Mouse (Mus musculus) hindbrain, embryonic 13.5 days (tissue): ENCODE data around the gene Ift172. TPM values are rescaled to one million over a fixed set of nuclear protein-coding genes. Genes with fewer than 3 reads are reported as not detected.
A peak's percentile ranks its signal among the peaks of the same experiment; 100 is the strongest.

Experiments
- ATAC-seq: fragments of 200-750 bp; cut with Nextera tagmentation; 2 replicates; pipeline ENCODE4 v1.8.0; 2017; ENCODE audit warnings: moderate TSS enrichment; ENCODE audit not compliant: low FRiP score
- H3K27ac ChIP-seq: fragments of 300-500 bp; sonication (generic); 2 replicates; pipeline ENCODE4 v1.5.1; 2015; ENCODE audit warnings: inconsistent platforms, mild to moderate bottlenecking, moderate library complexity
- H3K27me3 ChIP-seq: fragments of 300-500 bp; sonication (generic); 2 replicates; pipeline ENCODE4 v1.6.1; 2015; ENCODE audit warnings: mild to moderate bottlenecking, inconsistent platforms
- H3K36me3 ChIP-seq: fragments of 300-500 bp; sonication (generic); 2 replicates; pipeline ENCODE4 v1.6.1; 2015; ENCODE audit warnings: mild to moderate bottlenecking, inconsistent platforms
- H3K4me1 ChIP-seq: fragments of 300-500 bp; sonication (generic); replicated peaks from 2 replicates; pipeline ENCODE4 v1.6.1; 2015; ENCODE audit warnings: inconsistent platforms
- H3K4me2 ChIP-seq: fragments of 300-500 bp; sonication (generic); 2 replicates; pipeline ENCODE4 v1.6.1; 2015; ENCODE audit warnings: inconsistent platforms, mild to moderate bottlenecking, moderate library complexity
- H3K4me3 ChIP-seq: fragments of 300-500 bp; sonication (generic); 2 replicates; pipeline ENCODE4 v1.5.1; 2015; ENCODE audit warnings: mild to moderate bottlenecking, inconsistent platforms
- H3K9ac ChIP-seq: fragments of 300-500 bp; sonication (generic); 2 replicates; pipeline ENCODE4 v1.6.1; 2015; ENCODE audit warnings: mild to moderate bottlenecking, inconsistent platforms
- H3K9me3 ChIP-seq: fragments of 300-500 bp; sonication (generic); 2 replicates; pipeline ENCODE4 v1.6.1; 2016; ENCODE audit warnings: inconsistent platforms
- WGBS: fragments of 180-500 bp; shearing (Covaris S2); methylation state at CpG from one replicate; pipeline ENCODE4 v1.1.7; 2015; 5-methylcytosine and 5-hydroxymethylcytosine counted together
- polyA plus RNA-seq: library from polyadenylated mRNA; unstranded; fragments of >200 nt; fragmentation: Nextera tagmentation; extraction: Ambion mirVana; gene quantifications from 2 replicates; pipeline ENCODE4 v1.2.1, GENCODE M21; 2015

The Ift172 gene
- polyA plus RNA-seq, result 33.3 and 34.6 TPM in 2 replicates

GRCm38 (mm10) chr5:31290521-31291360 lies at the start of gene Ift172:
TSS of gene Ift172 (minus strand) at chr5:31291116.
- Histone ChIP-seq H3K4me3 (peak within 1 kb of the TSS; percentile 51), H3K36me3 (peaks cover 32% of the 10 kb centered on the region), H3K4me2 (peak within 1 kb of the TSS; percentile 78), H3K9ac (peak within 1 kb of the TSS; percentile 71), H3K27me3 (no peaks in the 10 kb centered on the region), H3K27ac (peak within 1 kb of the TSS; percentile 88), H3K4me1 (peaks cover 48% of the 10 kb centered on the region), H3K9me3 (no peaks in the 10 kb centered on the region)
- WGBS, result 3% methylated on average over 45 of the region's 45 CpGs
- peak; percentile 90 for ATAC-seq

DNA sequence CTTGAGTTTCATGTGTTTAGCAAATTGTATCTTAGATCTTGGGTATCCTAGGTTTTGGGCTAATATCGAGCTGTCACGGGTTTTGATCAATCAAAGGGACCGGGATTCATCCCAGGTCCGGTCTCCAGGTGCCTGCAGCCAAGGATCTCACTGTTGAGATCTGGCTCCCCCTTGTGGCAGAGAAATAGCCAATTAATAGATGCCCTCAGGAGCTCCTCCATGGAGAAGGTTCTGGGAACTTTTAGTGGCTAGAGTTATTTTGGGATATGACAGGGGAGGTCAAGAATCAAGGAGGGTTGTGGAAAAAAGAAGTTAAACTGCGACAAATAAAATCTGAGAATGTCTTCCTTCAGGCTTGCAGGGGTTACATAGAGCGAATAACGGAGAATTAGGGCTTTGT lies 37.3 kb upstream of the Ift172 start:
- no peaks in the 10 kb centered on the region for H3K27me3 ChIP-seq
- no peaks in the 10 kb centered on the region for H3K4me1 ChIP-seq
- 39% methylated on average over 7 of the region's 7 CpGs for WGBS
- H3K9ac ChIP-seq, result no peak overlapping the region
- no peaks in the 10 kb centered on the region for H3K9me3 ChIP-seq
- H3K4me3 ChIP-seq, result no peak overlapping the region
- H3K4me2 ChIP-seq, result no peak overlapping the region
- H3K36me3 ChIP-seq, result no peaks in the 10 kb centered on the region
- H3K27ac ChIP-seq, result no peak overlapping the region
- ATAC-seq, result no peak

DNA sequence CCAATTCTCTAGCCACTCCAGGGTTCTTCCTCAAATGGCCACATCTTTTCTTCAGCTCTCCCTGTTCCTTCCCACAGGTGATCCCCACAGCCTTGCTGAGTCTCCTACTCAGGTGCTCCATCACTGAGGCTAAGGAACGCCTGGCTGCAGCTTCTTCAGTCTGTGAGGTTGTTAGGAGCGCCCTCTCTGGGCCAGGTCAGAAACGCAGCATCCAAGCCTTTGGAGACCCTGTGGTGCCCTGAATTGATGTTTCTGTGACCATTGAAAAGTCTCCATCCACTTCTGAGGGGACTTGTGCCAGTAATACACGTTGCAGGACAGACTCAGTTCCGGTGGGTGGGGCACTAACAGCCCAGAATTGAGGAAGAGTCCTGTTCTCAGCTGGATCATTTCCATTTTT lies 35.9 kb upstream of the Ift172 start:
- Histone ChIP-seq H3K27me3 (no peaks in the 10 kb centered on the region), H3K36me3 (no peaks in the 10 kb centered on the region), H3K4me2 (no peak overlapping the region), H3K27ac (no peak overlapping the region), H3K9me3 (no peaks in the 10 kb centered on the region), H3K4me1 (no peaks in the 10 kb centered on the region), H3K4me3 (no peak overlapping the region), H3K9ac (no peak overlapping the region)
- ATAC-seq, result no peak
- 20% methylated on average over 5 of the region's 5 CpGs for WGBS

DNA sequence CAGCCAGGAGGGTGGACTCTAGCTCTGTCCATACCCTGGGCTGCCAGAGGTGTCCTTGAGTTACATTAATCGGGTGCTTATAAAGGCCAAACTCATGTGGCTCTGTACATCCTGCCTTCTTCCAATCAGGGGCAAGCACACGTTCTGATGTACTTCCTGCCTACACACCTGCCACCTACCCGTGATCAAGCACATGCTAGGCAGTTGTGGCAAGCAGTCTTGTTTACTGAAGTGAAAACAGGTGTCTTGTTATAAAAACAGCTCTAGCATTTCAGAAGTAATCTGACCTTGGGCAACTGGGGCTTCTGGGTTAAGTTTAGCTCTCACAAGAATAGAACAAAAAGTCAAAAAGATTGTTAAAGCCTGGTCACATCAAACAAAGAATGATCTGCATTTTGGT lies 33.2 kb upstream of the Ift172 start:
- H3K27me3 ChIP-seq, result no peaks in the 10 kb centered on the region
- H3K27ac ChIP-seq, result no peak overlapping the region
- H3K9me3 ChIP-seq, result no peaks in the 10 kb centered on the region
- no peak overlapping the region for H3K9ac ChIP-seq
- WGBS, result 68% methylated on average over 3 of the region's 3 CpGs
- no peak overlapping the region for H3K4me3 ChIP-seq
- ATAC-seq, result no peak
- no peak overlapping the region for H3K4me2 ChIP-seq
- H3K36me3 ChIP-seq, result no peaks in the 10 kb centered on the region
- H3K4me1 ChIP-seq, result no peaks in the 10 kb centered on the region

DNA sequence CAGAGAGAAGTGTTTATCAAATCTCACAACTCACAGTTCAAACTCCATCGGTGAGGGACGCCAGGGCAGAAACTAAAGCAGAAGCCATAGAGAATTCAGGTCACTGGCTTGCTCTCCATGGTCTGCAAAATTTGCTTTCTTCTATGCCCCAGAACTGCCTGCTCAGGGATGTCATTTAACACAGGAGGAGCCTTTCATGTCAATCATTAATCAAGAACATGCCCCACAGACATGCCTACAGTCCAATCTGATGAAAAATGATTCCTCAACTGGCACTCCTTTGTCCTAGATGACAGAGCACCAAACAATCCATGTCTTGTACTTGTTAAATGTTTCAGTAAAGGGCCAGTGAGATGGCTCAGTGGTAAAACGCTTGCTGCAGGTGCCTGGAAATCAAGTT lies 31.9 kb upstream of the Ift172 start:
- H3K9ac ChIP-seq, result no peak overlapping the region
- H3K4me2 ChIP-seq, result no peak overlapping the region
- H3K9me3 ChIP-seq, result no peaks in the 10 kb centered on the region
- no peak overlapping the region for H3K27ac ChIP-seq
- WGBS, result 83% methylated on average over 3 of the region's 3 CpGs
- H3K36me3 ChIP-seq, result no peaks in the 10 kb centered on the region
- H3K4me3 ChIP-seq, result no peak overlapping the region
- no peaks in the 10 kb centered on the region for H3K27me3 ChIP-seq
- no peaks in the 10 kb centered on the region for H3K4me1 ChIP-seq
- no peak for ATAC-seq

GRCm38 (mm10) chr5:31312806-31313205 lies 21.9 kb upstream of the Ift172 start:
- H3K9ac ChIP-seq, result no peak overlapping the region
- H3K4me1 ChIP-seq, result no peaks in the 10 kb centered on the region
- no peaks in the 10 kb centered on the region for H3K9me3 ChIP-seq
- ATAC-seq, result no peak
- 90% methylated on average over 8 of the region's 8 CpGs for WGBS
- H3K27ac ChIP-seq, result no peak overlapping the region
- H3K36me3 ChIP-seq, result no peaks in the 10 kb centered on the region
- H3K27me3 ChIP-seq, result no peaks in the 10 kb centered on the region
- no peak overlapping the region for H3K4me2 ChIP-seq
- H3K4me3 ChIP-seq, result no peak overlapping the region

- WGBS, result 94% methylated on average over 6 of the region's 6 CpGs
- H3K4me1 ChIP-seq, result no peaks in the 10 kb centered on the region
- no peaks in the 10 kb centered on the region for H3K9me3 ChIP-seq
- H3K27me3 ChIP-seq, result peaks cover 4% of the 10 kb centered on the region
- H3K36me3 ChIP-seq, result no peaks in the 10 kb centered on the region
- no peak overlapping the region for H3K27ac ChIP-seq
- no peak overlapping the region for H3K9ac ChIP-seq
- no peak overlapping the region for H3K4me2 ChIP-seq
- no peak for ATAC-seq
- H3K4me3 ChIP-seq, result no peak overlapping the region
Observed at GRCm38 (mm10) chr5:31303093-31303492, 12.2 kb upstream of the Ift172 start.

DNA sequence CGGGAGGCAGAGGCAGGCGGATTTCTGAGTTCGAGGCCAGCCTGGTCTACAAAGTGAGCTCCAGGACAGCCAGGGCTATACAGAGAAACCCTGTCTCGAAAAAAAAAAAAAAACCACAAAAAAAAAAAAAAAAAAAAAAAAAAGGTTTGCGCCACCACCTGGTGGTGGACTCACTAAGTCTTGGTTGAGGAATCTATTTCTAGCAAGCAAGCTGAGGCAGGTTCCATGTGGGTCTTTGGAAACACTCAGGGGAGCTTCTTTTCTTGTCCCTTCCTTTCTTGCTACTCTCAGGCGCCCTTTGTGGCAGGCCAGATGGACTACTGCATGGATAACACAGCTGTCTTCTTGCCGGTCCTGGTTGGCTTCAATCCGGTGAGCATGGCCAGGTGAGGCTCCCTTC lies 10.9 kb upstream of the Ift172 start:
- peaks cover 8% of the 10 kb centered on the region for H3K27me3 ChIP-seq
- ATAC-seq, result no peak
- no peaks in the 10 kb centered on the region for H3K36me3 ChIP-seq
- no peak overlapping the region for H3K9ac ChIP-seq
- H3K27ac ChIP-seq, result no peak overlapping the region
- H3K4me3 ChIP-seq, result no peak overlapping the region
- H3K9me3 ChIP-seq, result no peaks in the 10 kb centered on the region
- no peak overlapping the region for H3K4me2 ChIP-seq
- WGBS, result 87% methylated on average over 8 of the region's 8 CpGs
- no peaks in the 10 kb centered on the region for H3K4me1 ChIP-seq

- no peak overlapping the region for H3K4me2 ChIP-seq
- 63% methylated on average over 2 of the region's 2 CpGs for WGBS
- H3K9me3 ChIP-seq, result no peaks in the 10 kb centered on the region
- H3K4me1 ChIP-seq, result peaks cover 18% of the 10 kb centered on the region
- ATAC-seq, result no peak
- H3K27me3 ChIP-seq, result peaks cover 8% of the 10 kb centered on the region
- peaks cover 5% of the 10 kb centered on the region for H3K36me3 ChIP-seq
- no peak overlapping the region for H3K9ac ChIP-seq
- H3K27ac ChIP-seq, result no peak overlapping the region
- no peak overlapping the region for H3K4me3 ChIP-seq
Observed at GRCm38 (mm10) chr5:31298486-31298885, 7.6 kb upstream of the Ift172 start.

DNA sequence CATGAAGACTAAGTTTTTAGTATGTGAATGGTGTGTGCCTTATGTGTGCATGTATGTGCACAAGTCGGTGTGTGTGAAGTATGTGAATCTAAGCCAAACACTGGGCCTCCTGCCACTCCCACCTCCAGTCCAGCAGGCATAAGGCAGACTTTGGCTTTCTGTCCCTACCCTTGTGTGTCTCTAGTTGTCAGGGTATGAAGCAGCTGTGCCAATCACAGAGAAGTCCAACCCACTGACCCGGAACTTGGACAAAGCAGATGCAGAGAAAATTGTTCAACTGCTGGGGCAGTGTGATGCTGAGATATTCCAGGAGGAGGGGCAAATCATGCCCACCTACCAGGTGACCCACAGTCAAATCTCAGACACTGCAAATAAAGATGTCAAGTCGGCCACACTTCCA lies 7.1 kb upstream of the Ift172 start:
- 79% methylated on average over 3 of the region's 3 CpGs for WGBS
- peaks cover 8% of the 10 kb centered on the region for H3K27me3 ChIP-seq
- H3K9ac ChIP-seq, result no peak overlapping the region
- peaks cover 22% of the 10 kb centered on the region for H3K4me1 ChIP-seq
- no peak overlapping the region for H3K4me2 ChIP-seq
- H3K9me3 ChIP-seq, result no peaks in the 10 kb centered on the region
- H3K4me3 ChIP-seq, result no peak overlapping the region
- no peak overlapping the region for H3K27ac ChIP-seq
- H3K36me3 ChIP-seq, result peaks cover 10% of the 10 kb centered on the region
- ATAC-seq, result no peak

DNA sequence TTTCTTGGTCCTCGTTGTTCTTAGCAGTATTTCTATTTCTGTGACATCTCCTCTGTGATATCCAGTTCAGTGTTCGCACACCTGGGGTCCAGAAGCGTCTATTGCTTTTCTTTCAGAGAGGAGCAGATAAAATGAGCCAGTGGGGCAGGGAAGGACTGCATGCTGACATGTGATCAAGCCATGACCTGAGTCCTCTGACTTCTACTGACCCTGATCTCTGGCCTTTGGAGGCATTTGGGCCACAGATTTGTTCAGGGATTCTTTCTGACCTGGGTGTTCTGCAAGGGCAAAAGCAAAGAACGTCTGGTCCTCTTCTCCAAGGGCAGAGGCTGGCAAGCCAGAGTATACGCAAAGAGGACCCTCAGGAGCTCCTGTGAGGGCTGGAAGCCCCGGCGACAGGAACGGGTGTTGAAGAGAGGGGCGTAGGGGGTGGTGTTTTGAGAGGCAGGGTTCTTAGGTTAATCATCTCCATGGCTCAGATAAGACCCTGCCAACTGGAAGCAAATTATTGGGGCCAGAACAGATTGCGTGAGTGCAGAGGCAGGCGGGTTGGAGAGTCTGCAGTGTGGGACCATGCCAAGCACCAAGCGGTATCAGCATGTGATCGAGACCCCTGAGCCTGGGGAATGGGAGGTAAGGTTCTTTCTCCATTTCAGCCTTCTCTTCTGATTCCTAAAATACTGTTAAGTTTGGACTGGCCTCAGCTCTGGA lies 6.3 kb upstream of the Ift172 start, which contains the start of gene Gckr:
TSS of gene Gckr (plus strand) at position 397 of the 711 bp plus-strand sequence.
- Histone ChIP-seq H3K4me1 (peaks cover 28% of the 10 kb centered on the region), H3K4me2 (peak within 1 kb of the TSS; percentile 81), H3K9me3 (no peaks in the 10 kb centered on the region), H3K27me3 (peaks cover 8% of the 10 kb centered on the region), H3K4me3 (peak within 1 kb of the TSS; percentile 89; the same call in 1 of the 2 replicates), H3K36me3 (peaks cover 18% of the 10 kb centered on the region), H3K9ac (peak within 1 kb of the TSS; percentile 99; the same call in 1 of the 2 replicates), H3K27ac (peak within 1 kb of the TSS; percentile 90; the same call in 1 of the 2 replicates)
- WGBS, result 81% methylated on average over 13 of the region's 13 CpGs
- no peak for ATAC-seq

DNA sequence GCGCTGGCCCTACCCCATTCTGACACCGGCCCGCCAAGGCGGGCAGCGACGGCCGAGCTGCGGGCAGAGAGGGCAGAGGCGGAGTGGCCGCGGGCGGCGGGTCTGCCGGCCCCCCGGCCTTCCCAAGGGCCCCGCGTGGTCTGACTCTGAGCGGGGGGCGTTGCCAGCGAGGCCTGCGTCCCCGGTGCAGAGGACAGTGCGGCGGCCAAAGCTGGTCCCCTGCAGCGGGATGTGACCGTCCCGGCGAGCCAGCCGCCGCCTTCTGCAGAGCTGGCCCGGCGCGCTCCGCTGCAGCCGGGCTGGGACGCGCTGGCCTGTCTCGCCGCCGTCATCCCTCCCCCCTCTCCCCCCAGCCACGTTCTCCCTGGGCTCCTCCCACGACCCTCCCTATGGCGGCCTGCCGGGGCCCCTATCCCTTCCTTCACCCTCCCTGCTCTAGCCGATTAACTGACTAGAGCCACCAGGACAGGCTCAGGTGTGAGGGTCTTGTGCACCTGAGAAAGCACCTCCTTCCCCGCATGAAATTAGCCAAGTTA lies 4.8 kb upstream of the Ift172 start, which contains the start of gene Fndc4:
TSS of gene Fndc4 (minus strand) at position 475 of the 536 bp plus-strand sequence.
- H3K27me3 ChIP-seq, result peaks cover 8% of the 10 kb centered on the region

More for the DNA sequence above, 4.8 kb upstream of the Ift172 start, which contains the start of gene Fndc4:
- H3K9ac ChIP-seq, result peak within 1 kb of the TSS; percentile 99
- 0% methylated on average over 18 of the region's 46 CpGs for WGBS
- ATAC-seq, result peak; percentile 79
- peak within 1 kb of the TSS; percentile 81 for H3K4me2 ChIP-seq
- peak within 1 kb of the TSS; percentile 89 for H3K4me3 ChIP-seq
- peak within 1 kb of the TSS; percentile 90 for H3K27ac ChIP-seq
- H3K9me3 ChIP-seq, result no peaks in the 10 kb centered on the region
- peaks cover 18% of the 10 kb centered on the region for H3K36me3 ChIP-seq
- peaks cover 35% of the 10 kb centered on the region for H3K4me1 ChIP-seq
